Mouse (Mus musculus): ENCODE data around the gene Ralgps2.

Gene Ralgps2

DNA sequence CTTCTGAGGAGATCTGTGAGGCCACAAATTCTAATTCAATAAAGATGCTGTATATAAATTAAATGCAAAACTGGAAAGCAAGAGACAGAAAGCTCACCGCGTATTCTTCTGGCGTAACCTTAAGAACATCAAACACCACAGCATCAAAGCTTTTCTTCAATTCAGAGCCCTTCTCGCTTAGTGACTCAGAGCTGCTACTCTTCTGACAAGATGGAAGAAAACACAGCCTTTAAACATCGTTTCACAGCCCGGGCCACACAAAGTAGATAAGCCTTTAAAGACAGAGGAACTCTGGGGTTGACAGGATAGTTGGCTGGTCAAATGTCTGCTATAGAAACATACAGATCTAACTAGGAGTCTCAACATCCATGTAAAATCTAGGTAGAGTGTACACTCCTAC is 37.7 kb downstream of the Ralgps2 start:
- no peak for DNase-seq

DNA sequence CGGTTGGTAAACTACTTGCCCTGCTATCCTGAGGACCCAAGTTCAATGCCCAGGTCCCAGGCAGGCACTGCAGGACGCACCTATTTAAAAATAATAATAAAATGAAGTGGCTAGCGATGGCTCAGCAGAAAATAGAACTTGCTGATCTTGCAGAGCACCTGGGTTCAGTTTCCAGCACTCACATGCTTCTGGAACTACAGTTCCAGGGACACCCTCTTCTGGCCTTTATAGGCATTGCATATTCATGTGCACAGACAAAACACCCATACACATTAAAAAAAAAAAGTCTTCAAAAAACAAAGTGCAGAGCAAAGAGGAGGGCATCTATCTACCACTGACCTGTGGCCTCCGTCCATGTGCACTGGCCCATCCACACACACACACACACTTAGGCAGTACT is 47.9 kb downstream of the Ralgps2 start:
- no peak for DNase-seq

DNA sequence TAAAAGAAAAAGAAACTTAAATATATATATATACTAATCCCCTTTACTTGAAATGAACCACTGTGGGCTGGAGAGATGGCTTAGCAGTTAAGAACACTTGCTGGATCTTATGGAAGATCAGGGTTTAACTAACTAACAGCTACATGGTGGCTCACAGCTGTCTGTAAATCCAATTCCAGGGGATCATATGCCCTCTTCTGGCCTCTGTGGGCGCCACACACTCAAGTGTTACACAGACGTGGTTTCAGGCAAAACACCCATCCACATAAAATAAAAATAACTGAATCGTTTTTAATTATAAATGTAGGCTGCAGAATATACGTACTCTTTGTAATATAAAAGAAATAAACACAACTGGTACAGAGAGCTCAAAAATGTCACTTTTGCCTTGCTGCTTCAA is 50.6 kb downstream of the Ralgps2 start:
- no peak for DNase-seq

DNA sequence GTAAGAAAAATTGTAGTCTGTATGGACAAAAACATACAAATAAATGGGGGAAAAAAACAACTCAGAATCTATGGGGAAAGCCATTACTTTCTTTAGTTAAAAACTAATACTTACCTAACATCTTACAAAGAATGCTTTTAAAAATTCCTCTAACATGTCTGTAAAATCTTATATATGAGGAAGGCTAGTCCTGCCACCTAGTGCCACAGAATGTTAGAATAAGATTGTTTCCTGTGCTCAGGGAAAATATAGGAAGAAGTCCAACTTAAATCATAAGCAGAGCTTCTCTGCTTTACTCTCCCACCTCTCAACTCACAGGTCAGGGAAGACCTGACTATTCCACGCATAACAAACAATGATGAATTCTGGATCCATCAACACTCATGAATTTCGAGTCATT is 53.5 kb downstream of the Ralgps2 start:
- DNase-seq, result no peak

DNA sequence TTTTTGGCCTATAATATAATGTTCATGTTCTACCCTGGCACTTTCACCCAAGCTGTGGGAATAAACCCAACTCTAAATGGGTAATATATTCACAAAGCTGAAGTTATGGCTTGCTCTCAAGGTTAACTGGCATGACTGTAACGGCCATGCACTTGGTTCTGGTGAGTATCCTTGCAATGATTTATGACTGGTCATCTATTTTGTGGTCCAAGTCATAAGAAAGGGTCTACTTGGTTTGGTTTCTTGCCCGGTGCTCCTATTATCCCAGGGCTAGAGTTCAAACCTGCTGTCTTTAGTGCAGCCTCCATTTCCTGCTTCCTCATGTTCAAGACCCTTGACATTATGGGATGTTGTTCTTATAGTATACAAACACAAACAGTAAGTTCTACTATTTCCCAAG is 54.6 kb downstream of the Ralgps2 start:
- no peak for DNase-seq

DNA sequence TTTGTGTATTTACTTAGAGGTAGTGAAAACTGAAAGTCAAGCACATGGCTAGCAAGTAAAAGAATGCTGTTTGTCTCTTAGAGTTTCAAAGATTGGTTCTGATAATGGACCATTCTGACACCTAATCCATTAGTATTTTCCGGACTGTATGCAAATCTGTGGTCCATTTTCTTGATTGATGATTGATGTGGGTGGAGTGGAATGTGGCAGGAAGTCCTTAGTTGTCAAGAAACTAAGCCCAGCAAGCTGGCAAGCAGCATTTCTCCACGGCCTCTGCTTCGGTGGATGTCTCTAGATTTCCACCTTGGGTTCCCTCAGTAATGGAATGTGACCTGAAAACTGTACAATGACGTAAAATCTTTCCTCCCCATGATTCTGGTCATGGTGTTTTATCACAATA is 68.8 kb downstream of the Ralgps2 start:
- no peak for DNase-seq

DNA sequence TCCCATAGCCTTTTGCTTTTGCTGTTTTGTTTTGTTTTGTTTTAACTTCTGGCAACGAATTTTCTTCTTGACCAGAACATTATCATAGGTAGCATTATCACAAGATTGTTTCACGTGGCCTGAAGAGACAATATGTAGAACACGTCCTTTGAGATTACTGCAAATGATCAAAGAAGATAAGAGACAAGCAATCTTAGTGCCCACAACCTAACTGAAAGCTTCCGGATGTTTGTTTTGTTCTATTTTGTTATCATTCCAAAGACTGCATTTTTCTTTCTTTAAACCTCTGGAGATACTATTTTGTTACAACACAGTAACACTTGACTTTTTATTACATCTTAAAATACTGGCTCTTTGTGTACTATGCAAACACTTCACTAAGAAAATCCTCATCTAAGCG is 69.4 kb downstream of the Ralgps2 start:
- DNase-seq, result no peak

DNA sequence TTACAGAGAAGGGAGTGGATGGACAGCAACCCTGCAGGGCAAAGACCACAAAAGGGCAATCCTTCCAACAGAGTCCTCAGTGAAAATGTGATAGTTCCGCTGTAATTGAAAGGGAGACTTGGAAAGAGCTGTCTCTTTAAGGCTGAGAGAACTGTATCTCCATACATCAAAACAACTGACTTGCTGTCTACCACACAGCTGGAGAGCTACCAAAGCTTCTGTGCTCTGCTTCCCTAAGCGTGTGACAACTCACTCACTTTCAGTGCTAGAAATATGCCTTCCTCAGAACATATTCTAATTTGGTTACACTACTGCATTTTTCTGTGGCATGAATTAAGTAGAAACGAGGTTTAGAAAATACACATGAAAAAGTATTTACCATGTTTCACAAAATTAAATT is 75.2 kb downstream of the Ralgps2 start:
- DNase-seq, result no peak

DNA sequence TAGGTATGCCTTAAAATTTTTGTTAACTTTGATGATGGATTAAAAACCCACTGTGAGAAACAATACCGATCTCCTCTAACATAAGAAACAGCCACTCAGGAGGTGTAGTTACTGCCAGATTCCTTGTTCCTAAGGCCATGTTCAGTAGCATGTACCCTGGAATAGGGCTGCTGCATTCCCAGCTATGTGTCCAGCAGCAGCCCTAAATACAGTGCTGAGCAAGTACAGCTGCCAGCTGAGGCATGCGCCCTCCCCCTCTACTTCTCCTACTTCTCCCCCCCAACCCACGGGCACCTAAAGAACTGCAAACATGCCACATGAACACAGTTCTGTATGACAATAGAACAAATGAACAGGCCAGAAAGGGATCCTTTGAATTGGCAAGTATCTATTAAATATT is 75.7 kb downstream of the Ralgps2 start:
- no peak for DNase-seq

DNA sequence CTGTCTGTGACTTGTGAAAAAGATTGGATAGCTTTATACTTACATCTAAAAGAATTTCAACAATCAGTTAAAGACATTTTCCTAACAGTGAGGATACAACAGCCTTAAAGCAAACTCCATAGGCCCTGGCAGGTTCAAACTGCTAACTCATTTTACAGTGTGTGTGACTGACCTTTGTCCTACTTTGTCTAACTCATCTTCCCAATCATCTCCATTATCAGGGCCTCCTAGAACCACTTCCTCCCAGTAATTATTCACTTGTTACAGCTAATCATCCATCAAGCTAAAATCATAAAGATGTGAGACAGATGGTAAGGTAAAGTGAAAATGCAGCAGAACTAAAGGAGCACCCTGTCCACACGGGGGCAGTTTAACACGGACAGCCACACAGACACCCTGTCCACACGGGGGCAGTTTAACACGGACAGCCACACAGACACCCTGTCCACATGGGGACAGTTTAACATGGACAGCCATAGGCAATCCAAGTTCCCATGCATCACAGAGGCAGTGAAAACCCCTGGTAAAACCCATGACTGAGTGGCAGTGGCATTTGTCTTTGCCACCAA is 77.9 kb downstream of the Ralgps2 start:
- no peak for DNase-seq

DNA sequence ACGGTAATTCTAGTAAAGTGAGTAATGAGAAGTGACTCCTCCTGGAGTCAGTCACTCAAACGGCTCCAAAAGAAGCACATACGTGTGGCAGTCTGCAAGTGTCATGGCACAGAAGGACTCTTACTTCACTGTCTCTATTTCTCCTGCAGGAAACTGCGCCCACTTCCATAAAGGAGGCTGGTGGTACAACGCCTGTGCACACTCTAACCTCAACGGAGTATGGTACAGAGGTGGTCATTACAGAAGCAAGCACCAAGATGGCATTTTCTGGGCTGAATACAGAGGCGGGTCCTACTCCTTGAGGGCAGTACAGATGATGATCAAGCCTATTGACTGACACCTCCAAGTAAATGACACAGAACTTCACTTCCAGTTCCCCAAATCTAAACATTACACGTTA is 79.2 kb downstream of the Ralgps2 start:
- no peak for DNase-seq

DNA sequence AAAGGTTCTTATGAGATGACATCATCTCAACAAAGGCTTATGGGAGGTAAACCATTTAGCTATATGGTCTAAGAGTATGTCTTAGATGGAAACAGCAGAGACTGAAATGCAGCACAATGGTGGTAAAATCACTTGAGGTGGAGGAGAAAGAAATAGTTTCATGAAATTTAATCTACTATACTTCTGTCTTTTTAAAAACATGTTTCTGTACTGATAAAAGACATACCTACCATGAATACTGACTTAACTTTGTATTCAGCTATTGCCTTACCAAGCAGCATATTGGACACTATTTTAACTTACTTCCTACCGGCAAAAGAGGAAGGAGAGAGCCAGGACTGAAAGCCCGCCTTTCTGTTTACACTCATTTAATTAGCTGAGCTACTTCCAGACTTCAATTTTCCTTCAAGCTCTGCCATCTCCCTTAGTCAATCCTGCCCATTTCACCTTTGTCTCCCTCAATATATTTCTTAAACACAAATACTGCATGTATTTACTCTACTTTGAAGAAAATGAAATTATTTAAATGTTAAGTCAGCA is 79.6 kb downstream of the Ralgps2 start:
- DNase-seq, result no peak

DNA sequence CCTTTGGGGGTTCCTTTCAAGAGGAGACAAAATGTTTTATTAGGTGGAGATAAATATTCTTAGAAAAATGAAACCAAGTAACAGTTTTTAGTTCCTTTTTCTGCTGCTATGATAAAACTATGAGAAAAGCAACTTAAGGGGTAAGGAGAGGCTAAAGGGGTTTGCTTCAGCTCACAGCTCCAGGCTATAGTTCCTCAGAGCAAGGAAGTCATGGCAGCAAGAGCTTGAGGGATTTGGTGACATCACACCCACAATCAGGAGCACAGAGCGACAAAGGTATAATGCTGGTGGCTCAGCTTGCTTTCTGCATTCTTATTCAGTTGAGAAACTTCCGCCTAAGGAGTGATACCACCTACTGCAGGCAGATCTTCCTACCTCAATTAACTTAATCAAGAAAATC is 80.3 kb downstream of the Ralgps2 start:
- DNase-seq, result no peak

DNA sequence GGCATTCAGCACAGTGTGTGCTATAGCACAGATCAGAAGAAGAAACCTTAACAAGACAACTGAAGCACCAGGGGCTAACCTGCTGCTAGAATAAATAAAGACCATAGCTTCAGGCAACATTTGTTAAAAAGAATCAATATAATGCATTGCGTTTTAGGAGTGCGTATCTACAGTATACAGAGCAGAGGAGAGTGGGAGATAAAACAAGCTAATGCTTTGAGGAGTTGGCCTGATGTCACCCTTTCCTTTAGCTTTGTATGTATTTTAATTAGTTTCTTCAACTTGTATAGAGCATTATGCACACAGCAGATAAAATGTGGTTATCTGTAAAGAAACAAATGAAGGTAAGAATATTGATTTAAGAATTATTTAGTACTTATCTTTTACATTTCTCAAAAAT is 82.8 kb downstream of the Ralgps2 start:
- no peak for DNase-seq

DNA sequence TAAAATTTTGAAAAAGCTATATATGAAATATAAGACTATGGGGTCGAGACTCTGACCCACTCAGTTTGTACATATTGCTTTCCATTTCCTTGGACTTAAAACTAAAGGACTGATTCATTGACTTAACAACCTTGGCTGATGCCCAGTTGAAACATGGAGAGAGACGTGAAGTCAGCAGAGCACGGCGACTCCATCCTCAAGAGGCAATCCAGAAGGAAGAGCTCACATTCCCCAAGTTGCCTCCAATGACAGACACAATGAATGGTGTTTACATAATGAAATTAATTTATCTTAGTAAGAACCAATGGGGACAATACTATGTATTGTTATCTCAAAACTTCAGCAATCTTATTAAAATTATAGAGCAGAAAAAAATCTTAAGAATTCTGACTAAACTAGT is 84.9 kb downstream of the Ralgps2 start:
- no peak for DNase-seq

DNA sequence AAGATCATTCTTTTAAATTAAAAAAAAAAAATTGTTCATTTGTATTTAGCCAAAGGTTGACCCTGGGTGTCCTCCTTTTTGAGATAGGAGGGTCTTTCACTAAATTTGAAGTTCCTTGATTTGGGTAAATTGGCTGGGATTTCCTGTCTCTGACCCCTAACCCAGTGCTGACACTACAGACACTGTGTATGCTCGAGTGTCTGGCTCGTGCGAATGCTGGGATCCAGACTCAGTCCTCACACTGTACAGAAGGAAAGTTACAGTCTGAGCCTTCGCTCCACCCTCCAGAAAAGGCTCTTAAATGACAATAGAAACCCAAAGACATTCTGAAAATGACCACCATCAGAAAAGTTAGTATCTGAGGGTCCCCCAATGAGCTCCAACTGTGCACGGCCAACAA is 86.6 kb downstream of the Ralgps2 start:
- no peak for DNase-seq

DNA sequence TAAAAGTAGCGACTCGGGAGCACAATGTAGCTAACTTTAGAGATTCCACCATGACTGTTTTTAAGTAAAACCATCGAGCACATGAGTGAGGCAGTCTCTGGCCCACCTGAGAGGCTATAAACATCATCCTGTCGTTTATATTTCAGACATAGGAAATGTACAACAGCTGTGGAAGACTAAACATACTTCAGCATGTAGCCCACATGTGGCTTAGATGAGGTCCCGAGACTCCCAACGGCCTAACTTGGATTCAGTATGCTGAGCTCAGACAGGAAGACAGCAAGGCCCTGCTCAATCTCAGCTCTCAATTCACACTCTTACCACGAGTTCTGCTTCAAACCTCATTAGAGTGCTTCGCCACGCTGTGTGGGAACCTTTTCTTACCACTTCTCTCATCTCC is 87.0 kb downstream of the Ralgps2 start:
- no peak for DNase-seq

DNA sequence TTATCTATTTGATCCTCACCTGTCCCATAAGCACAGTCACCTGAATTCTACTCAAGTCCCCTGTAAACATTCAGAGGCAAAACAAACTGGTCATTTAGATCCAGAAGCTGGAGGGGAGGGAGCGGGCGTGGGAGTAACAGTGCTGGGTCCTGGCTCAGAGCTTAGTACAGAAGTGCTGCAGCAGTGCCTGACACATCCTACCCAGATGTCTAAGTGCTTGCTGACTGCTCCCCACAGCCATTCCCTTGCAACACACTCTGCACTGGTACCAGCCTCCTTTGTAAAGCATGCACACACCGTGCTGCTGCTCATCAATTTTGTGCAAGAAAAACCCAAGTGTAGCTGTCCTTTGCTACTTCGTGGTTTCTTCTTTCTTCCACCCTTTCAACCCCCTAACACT is 92.3 kb downstream of the Ralgps2 start:
- no peak for DNase-seq

DNA sequence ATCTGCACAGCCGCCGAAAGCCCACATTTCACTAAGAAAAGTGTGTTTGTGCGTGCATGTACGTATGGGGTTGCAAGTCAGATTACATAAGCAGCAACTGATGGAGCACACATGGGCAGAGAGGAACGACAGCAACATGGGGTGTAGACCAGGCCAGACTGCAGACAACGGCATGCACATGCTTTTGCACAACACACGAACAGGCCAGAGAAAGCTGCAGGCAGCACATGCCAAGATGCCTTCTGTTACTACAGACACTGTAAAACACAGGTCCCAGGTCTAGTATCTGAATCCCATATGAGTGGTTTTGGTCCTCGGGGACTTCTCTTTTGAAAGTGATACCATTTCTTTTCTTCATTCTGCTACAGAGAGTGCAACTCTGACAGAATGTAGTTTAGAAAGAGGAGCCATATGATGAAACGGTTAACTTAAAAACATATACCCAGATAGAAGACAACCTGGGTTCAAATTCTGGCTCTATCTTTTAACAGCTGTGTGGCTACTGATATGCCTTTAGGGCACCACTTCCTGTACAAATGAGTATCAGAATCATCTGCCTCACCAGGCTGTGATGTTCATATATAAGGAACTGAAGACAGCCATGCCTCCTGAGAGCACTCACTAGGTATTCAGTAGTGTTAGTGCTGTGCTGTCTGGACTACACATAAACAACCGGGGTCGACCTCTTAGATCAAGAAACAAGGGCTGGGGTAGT is 97.6 kb downstream of the Ralgps2 start:
- DNase-seq, result peak; percentile 21 to 25

DNA sequence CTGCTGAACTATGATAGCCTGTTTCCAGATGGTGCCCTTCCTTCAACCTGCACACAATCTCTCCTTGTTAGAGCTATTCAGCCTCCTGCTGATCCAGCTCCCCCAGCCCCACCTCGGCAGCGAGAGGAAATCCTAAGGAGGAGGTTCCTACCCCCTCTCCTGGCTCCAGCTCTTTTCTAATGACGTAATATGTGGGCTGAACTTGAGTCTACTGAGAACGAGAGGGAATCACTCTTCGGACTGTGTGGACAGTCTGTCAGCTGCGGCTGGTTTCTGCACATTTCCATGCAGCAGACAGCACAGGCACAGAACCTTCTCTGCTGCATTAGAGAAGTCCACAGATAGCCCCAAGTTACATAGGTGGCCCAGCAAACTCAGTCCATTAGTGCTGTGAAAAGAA is 100.7 kb downstream of the Ralgps2 start:
- DNase-seq, result no peak

DNA sequence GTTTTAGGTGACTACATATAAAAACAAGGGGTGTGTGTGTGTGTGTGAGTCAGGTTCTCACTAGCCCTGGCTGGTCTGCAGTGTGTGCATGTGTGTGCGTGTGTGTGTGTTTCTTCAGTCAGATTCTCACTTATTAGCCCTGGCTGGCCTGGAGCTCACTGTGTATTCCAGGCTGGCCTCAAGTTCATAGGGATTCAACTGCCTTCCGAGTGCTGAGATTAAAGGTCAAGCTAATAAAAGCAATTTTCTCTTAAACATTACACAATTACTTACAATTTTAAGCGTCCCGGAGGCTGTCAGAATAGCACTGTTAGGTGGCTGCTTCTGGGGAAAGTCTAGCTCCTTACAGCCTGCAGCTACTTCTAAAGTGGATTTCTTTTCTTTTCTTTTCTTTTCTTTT is 101.2 kb downstream of the Ralgps2 start, which contains the start of gene Angptl1:
Gene Angptl1 (plus strand): TSS at position 386 of the 400 bp plus-strand sequence.
- DNase-seq, result no peak

DNA sequence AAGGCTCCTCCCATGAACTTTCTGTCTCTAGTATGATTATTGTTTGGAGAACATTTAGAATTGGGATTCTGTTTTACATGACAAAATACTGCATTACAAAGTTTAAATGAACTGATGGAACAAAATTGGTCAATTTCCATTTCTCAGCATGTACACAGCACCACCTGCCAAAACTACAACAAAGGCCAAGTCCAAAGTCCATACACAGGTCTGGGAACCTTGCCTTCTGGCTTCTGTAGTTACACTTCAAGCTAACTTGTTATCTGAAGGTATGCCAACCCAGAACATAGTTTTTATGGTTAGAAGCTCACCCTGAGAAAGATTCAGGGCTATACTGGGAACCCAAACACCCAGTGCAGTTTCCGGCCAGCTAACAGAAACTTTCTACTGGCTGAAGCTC is 120.2 kb downstream of the Ralgps2 start:
- no peak for DNase-seq

DNA sequence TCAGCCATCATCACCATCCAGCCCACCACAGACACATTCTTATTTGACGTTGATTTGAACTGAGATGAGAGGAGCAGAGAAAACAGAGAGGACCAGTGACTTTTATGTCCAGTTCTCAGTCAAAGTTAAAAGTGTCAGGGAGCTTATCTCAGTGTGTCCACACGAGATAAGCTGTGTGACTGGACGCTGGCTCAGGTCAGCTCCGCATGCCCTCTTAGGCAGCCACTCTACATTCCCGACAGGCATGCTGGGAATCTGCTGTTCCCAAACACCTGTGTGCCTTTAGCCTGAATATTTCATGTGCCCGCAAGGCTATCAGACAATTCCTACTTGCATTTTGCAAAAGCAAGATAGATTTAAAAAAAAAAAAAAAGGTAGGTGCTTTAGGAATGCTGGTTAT is 125.9 kb downstream of the Ralgps2 start:
- no peak for DNase-seq

DNA sequence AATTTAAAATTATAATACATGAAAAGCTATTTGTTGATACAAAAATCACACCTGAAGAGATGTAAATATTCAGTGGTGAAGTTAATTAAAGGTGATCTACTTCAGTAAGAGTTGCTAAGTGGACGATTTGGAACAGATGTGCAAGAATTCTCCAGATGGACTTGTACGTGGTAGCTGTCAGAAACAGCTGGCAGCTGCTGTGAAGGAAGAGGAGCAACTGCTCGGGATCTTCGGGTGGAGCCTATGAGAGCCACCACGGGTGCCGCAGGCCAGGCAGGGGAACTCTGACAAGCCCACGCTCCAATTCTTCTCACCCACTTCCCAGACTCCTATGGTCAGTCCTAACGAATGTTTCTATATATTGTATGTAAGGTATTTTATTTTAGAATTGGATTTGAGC is 126.7 kb downstream of the Ralgps2 start:
- no peak for DNase-seq

DNA sequence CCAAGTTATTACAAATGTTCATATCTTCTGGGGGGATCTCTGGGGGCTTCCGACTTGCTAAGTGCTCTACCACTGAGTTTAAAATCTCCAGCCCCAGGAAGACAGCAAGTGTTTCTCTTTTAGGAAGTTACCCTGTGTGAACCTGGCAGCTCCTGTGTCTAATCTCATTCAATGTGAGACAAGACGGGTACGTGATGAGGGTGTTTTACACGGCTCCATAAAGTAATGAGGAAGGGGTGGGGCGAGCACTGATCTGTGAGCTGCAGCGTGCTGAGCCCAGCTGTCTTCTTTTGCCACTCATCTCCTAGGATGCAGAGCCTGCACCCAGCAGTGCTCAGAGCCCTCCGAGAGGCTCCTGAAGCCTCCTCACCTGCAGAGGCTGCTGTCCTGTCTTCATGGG is 127.5 kb downstream of the Ralgps2 start:
- DNase-seq, result no peak
